Mouse (Mus musculus) mouse trophoblast stem cell (cell line): Measurements from ENCODE around the gene Trim9.

Experiments
- in situ Hi-C, 2 experiments: fragments of 300-500 bp; cut with MseI, MboI; formaldehyde crosslinking; loops; 2 replicates in 1 of 2; 3 replicates in 1 of 2; pipeline ENCODE4 v1.15.1; 2025

Gene Trim9

GRCm38 (mm10) chr12:70347202-70347841 is at the start of gene Trim9:
TSS of gene Trim9 (minus strand) at chr12:70347614.
- in situ Hi-C loops: loop anchor here in 1 of 2 experiments (10.0 kb wide), 1 partner anchor 87 kb away; no protein-coding TSS in a partner anchor

- in situ Hi-C loops: no loop called here
Measured at GRCm38 (mm10) chr12:70395061-70395460, 47.6 kb upstream of the Trim9 start.

- in situ Hi-C loops: no loop called here
Measured at GRCm38 (mm10) chr12:70391236-70391635, 43.8 kb upstream of the Trim9 start.

GRCm38 (mm10) chr12:70374976-70375375 is 27.6 kb upstream of the Trim9 start:
- in situ Hi-C loops: no loop called here

GRCm38 (mm10) chr12:70372874-70373273 is 25.5 kb upstream of the Trim9 start:
- in situ Hi-C loops: no loop called here

GRCm38 (mm10) chr12:70369348-70369747 is 21.9 kb upstream of the Trim9 start:
- in situ Hi-C loops: no loop called here

- in situ Hi-C loops: no loop called here
Measured at GRCm38 (mm10) chr12:70368820-70369219, 21.4 kb upstream of the Trim9 start.

GRCm38 (mm10) chr12:70367326-70368248 is 20.2 kb upstream of the Trim9 start:
- in situ Hi-C loops: no loop called here

- in situ Hi-C loops: no loop called here
Measured at GRCm38 (mm10) chr12:70363016-70363415, 15.6 kb upstream of the Trim9 start.

- in situ Hi-C loops: no loop called here
Measured at GRCm38 (mm10) chr12:70360276-70360675, 12.9 kb upstream of the Trim9 start.

GRCm38 (mm10) chr12:70359443-70359842 is 12.0 kb upstream of the Trim9 start:
- in situ Hi-C loops: no loop called here

- in situ Hi-C loops: no loop called here
Measured at GRCm38 (mm10) chr12:70354926-70355325, 7.5 kb upstream of the Trim9 start.

GRCm38 (mm10) chr12:70350490-70350889 is 3.1 kb upstream of the Trim9 start:
- in situ Hi-C loops: no loop called here

- in situ Hi-C loops: loop anchor here in 1 of 2 experiments (10.0 kb wide), 1 partner anchor 85 kb away; no protein-coding TSS in a partner anchor
Measured at GRCm38 (mm10) chr12:70349788-70350187, 2.4 kb upstream of the Trim9 start.

GRCm38 (mm10) chr12:70348026-70348425 is 612 bp upstream of the Trim9 start:
- in situ Hi-C loops: loop anchor here in 1 of 2 experiments (10.0 kb wide), 1 partner anchor 87 kb away; no protein-coding TSS in a partner anchor

GRCm38 (mm10) chr12:70346139-70347026 is 1.0 kb downstream of the Trim9 start:
- in situ Hi-C loops: loop anchor here in 1 of 2 experiments (10.0 kb wide), 1 partner anchor 88 kb away; no protein-coding TSS in a partner anchor

GRCm38 (mm10) chr12:70345531-70346138 is 1.8 kb downstream of the Trim9 start:
- in situ Hi-C loops: loop anchor here in 1 of 2 experiments (10.0 kb wide), 1 partner anchor 89 kb away; no protein-coding TSS in a partner anchor

GRCm38 (mm10) chr12:70335176-70335575 is 12.2 kb downstream of the Trim9 start:
- in situ Hi-C loops: no loop called here

GRCm38 (mm10) chr12:70333253-70333805 is 14.1 kb downstream of the Trim9 start:
- in situ Hi-C loops: no loop called here

- in situ Hi-C loops: no loop called here
Measured at GRCm38 (mm10) chr12:70329059-70329458, 18.4 kb downstream of the Trim9 start.

- in situ Hi-C loops: no loop called here
Measured at GRCm38 (mm10) chr12:70326956-70327355, 20.5 kb downstream of the Trim9 start.
